Mouse (Mus musculus) liver, postnatal 0 days (tissue): ENCODE results near the gene Cdk12.

Source experiments
- CTCF ChIP-seq: sonication (generic); IDR thresholded peaks from 2 replicates; pipeline ENCODE4 v1.5.1; 2016; ENCODE audit warnings: antibody characterized with exemption, low read depth
- EP300 ChIP-seq: IDR thresholded peaks from 2 replicates; pipeline ENCODE4 v1.6.1; 2016; ENCODE audit warnings: antibody characterized with exemption, low read depth, mild to moderate bottlenecking

GRCm38 (mm10) chr11:98270466-98270865, 67.6 kb downstream of the Cdk12 start:
- no peak for TF ChIP-seq CTCF
- TF ChIP-seq EP300, result no peak
